8 mouse cellular contexts compared by ENCODE assay signal in genomic region chr9:106892552-106892875, GRCm38 (mm10). TPM values are rescaled to one million over a fixed set of nuclear protein-coding genes. Genes with fewer than 3 reads are reported as not detected.
A peak's percentile ranks its signal among the peaks of the same experiment; 100 is the strongest.
DNase-seq lines count a peak whose midpoint lies in the region; ATAC-seq lines count a peak whose summit lies in the region.

No protein-coding gene starts in this region.

- H3K4me2 ChIP-seq in kidney, embryonic 14.5 days (replicated peaks; ENCODE audit: low read depth, low read length), result peak overlapping the region; percentile 68
- H3K4me2 ChIP-seq in hindbrain, embryonic 14.5 days (replicated peaks), result peak overlapping the region; percentile 79
- peak overlapping the region; percentile 71 for H3K4me2 ChIP-seq in midbrain, embryonic 15.5 days

- H3K27ac ChIP-seq in kidney, embryonic 14.5 days (ENCODE audit: low read depth, low read length), result peak overlapping the region; percentile 88
- H3K27ac ChIP-seq in brown adipose tissue, adult 24 weeks (replicated peaks; ENCODE audit: low read depth, low read length), result peak overlapping the region; percentile 74
- H3K27ac ChIP-seq in hindbrain, embryonic 14.5 days, result peak overlapping the region; percentile 91
- H3K27ac ChIP-seq in midbrain, embryonic 15.5 days, result peak overlapping the region; percentile 94

- ATAC-seq in kidney, embryonic 14.5 days (ENCODE audit: low FRiP score, low TSS enrichment), result no peak
- ATAC-seq in hindbrain, embryonic 14.5 days (ENCODE audit: low FRiP score), result no peak
- ATAC-seq in midbrain, embryonic 15.5 days (replicated peaks), result no peak

- no peaks in the 10 kb centered on the region for H3K9me3 ChIP-seq in kidney, embryonic 14.5 days (ENCODE audit: control insufficient read depth, low read length)
- H3K9me3 ChIP-seq in hindbrain, embryonic 14.5 days (ENCODE audit: control insufficient read depth, low read length), result no peaks in the 10 kb centered on the region
- no peaks in the 10 kb centered on the region for H3K9me3 ChIP-seq in midbrain, embryonic 15.5 days

- peaks cover 30% of the 10 kb centered on the region for H3K36me3 ChIP-seq in kidney, embryonic 14.5 days (ENCODE audit: control insufficient read depth, insufficient read depth, low read length)
- peaks cover 52% of the 10 kb centered on the region for H3K36me3 ChIP-seq in hindbrain, embryonic 14.5 days (replicated peaks; ENCODE audit: control insufficient read depth, insufficient read depth)
- H3K36me3 ChIP-seq in midbrain, embryonic 15.5 days (replicated peaks), result peaks cover 25% of the 10 kb centered on the region; the same call in 1 of the 2 replicates

- DNase-seq in kidney, adult 9 months, result no peak
- DNase-seq in hindbrain, embryonic 14.5 days (ENCODE audit: low spot score), result peak; percentile 29
- no peak for DNase-seq in T-cell, adult 2 months (ENCODE audit: low spot score)
- DNase-seq in ovary, postnatal 10 days (ENCODE audit: low spot score), result no peak
- no peak for DNase-seq in layer of hippocampus, adult 9-11 months

- WGBS in kidney, embryonic 14.5 days, result under 1% methylated on average over 9 of the region's 9 CpGs
- WGBS in hindbrain, embryonic 14.5 days, result 1% methylated on average over 9 of the region's 9 CpGs
- 0% methylated on average over 9 of the region's 9 CpGs for WGBS in midbrain, embryonic 15.5 days

- H3K27me3 ChIP-seq in kidney, embryonic 14.5 days (ENCODE audit: control insufficient read depth, insufficient read depth, low read length), result no peaks in the 10 kb centered on the region
- no peaks in the 10 kb centered on the region for H3K27me3 ChIP-seq in hindbrain, embryonic 14.5 days (ENCODE audit: control insufficient read depth, insufficient read depth, low read length)
- H3K27me3 ChIP-seq in midbrain, embryonic 15.5 days (replicated peaks), result no peaks in the 10 kb centered on the region

- H3K4me1 ChIP-seq in kidney, embryonic 14.5 days (ENCODE audit: control insufficient read depth, insufficient read depth, low read length), result peaks cover 12% of the 10 kb centered on the region; the same call in 1 of the 2 replicates
- no peaks in the 10 kb centered on the region for H3K4me1 ChIP-seq in brown adipose tissue, adult 24 weeks (ENCODE audit: control insufficient read depth, insufficient read depth, insufficient read length, low read length)
- peaks cover 21% of the 10 kb centered on the region for H3K4me1 ChIP-seq in hindbrain, embryonic 14.5 days (replicated peaks; ENCODE audit: control insufficient read depth, insufficient read depth, low read length)
- peaks cover 30% of the 10 kb centered on the region for H3K4me1 ChIP-seq in midbrain, embryonic 15.5 days

- H3K9ac ChIP-seq in kidney, embryonic 14.5 days (ENCODE audit: low read depth, low read length), result peak overlapping the region; percentile 96
- peak overlapping the region; percentile 69 for H3K9ac ChIP-seq in hindbrain, embryonic 14.5 days
- H3K9ac ChIP-seq in midbrain, embryonic 15.5 days, result peak overlapping the region; percentile 67

- peak overlapping the region; percentile 97 for H3K4me3 ChIP-seq in kidney, embryonic 14.5 days (ENCODE audit: low read length)
- peak overlapping the region; percentile 88 for H3K4me3 ChIP-seq in brown adipose tissue, adult 24 weeks (ENCODE audit: insufficient read depth, low read depth, low read length)
- peak overlapping the region; percentile 86 for H3K4me3 ChIP-seq in hindbrain, embryonic 14.5 days (replicated peaks; ENCODE audit: low read length)
- peak overlapping the region; percentile 88 for H3K4me3 ChIP-seq in midbrain, embryonic 15.5 days

RNA-seq across cellular contexts. Expression of gene Manf, which starts 0.7 kb away (rescaled TPM):
- 295 and 319 TPM in 2 replicates for polyA plus RNA-seq in kidney, embryonic 14.5 days (2014; fragmentation: Nextera tagmentation; extraction: Ambion mirVana)
- polyA plus RNA-seq in brown adipose tissue, adult 24 weeks (2012; ENCODE audit: insufficient read depth, insufficient read length, missing spikeins), result 75.3 and 92.4 TPM in 2 replicates
- polyA plus RNA-seq in hindbrain, embryonic 14.5 days (2014; fragmentation: Nextera tagmentation; extraction: Ambion mirVana), result 171 and 183 TPM in 2 replicates
- polyA plus RNA-seq in midbrain, embryonic 15.5 days (2015; fragmentation: Nextera tagmentation; extraction: Ambion mirVana), result 168 TPM in 2 replicates

RNA-seq across cellular contexts. Expression of gene Rbm15b, which starts 5.3 kb away (rescaled TPM):
- 16.4 and 19.2 TPM in 2 replicates for polyA plus RNA-seq in kidney, embryonic 14.5 days (2014; fragmentation: Nextera tagmentation; extraction: Ambion mirVana)
- polyA plus RNA-seq in brown adipose tissue, adult 24 weeks (2012; ENCODE audit: insufficient read depth, insufficient read length, missing spikeins), result 6.2 and 11.8 TPM in 2 replicates
- 27.4 and 27.5 TPM in 2 replicates for polyA plus RNA-seq in hindbrain, embryonic 14.5 days (2014; fragmentation: Nextera tagmentation; extraction: Ambion mirVana)
- polyA plus RNA-seq in midbrain, embryonic 15.5 days (2015; fragmentation: Nextera tagmentation; extraction: Ambion mirVana), result 17.1 and 21.8 TPM in 2 replicates
